Mouse (Mus musculus): ENCODE data around the gene Fasn.
A peak's percentile ranks its signal among the peaks of the same experiment; 100 is the strongest.
"Not testable (repeated sequence)": the region's sequence is repeated elsewhere in the genome, so short reads cannot be mapped to it uniquely, and the experiment has no call there.

Gene Fasn

GRCm38 (mm10) chr11:120798244-120798643 is 26.1 kb downstream of the Fasn start:
- peak; percentile 23 for DNase-seq (ENCODE audit: low spot score)

- no peak for DNase-seq (ENCODE audit: low spot score)
Observed at GRCm38 (mm10) chr11:120796614-120796946, 27.8 kb downstream of the Fasn start.

- DNase-seq (ENCODE audit: low spot score), result peak; percentile 96
Observed at GRCm38 (mm10) chr11:120795756-120796613, 28.4 kb downstream of the Fasn start, which contains the start of gene Dus1l. Dus1l (minus strand) TSS chr11:120796403.

DNA sequence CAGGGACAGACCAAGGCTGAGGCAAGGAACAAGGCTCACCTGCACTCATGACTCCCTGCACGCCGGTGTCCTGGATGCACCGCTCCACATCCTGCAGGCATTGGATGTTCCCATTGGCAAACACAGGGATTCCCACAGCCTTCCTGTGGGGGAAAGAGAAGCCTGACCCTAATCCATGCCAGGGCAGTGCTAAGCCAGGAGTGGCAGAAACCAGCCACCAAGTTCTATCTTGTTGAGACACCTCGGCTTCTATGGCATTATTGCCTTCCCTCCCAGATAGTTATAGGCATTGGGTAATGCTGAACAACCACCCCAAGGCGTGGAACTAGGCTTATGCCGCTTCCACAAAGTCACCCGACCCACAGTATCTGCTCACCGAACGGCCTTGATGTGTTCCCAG is 31.7 kb downstream of the Fasn start:
- DNase-seq (ENCODE audit: low spot score), result no peak

GRCm38 (mm10) chr11:120789810-120790209 is 34.5 kb downstream of the Fasn start:
- no peak for DNase-seq (ENCODE audit: low spot score)

DNA sequence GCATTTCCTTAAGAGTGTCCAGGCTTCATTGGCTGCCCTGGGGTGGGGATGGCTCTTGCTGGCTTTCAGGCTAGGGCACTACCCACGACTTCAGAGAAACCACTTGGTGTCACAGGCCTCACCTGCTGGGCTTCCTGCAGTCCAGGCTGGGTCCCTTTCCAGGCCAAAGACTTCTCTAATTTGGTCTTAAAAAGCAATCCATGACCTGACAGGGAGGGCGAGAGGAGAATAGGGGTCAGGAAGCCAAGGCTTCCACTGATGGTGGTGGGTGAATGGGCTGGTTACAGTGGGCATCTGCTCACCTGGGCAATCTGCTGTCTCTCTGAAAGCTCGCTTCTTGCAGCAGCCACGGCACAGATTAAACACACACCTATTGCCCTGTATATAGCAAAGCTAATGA is 35.0 kb downstream of the Fasn start:
- no peak for DNase-seq (ENCODE audit: low spot score)

GRCm38 (mm10) chr11:120788460-120788859 is 35.9 kb downstream of the Fasn start:
- DNase-seq (ENCODE audit: low spot score), result not testable (repeated sequence)

GRCm38 (mm10) chr11:120785145-120785544 is 39.2 kb downstream of the Fasn start:
- DNase-seq (ENCODE audit: low spot score), result no peak

DNA sequence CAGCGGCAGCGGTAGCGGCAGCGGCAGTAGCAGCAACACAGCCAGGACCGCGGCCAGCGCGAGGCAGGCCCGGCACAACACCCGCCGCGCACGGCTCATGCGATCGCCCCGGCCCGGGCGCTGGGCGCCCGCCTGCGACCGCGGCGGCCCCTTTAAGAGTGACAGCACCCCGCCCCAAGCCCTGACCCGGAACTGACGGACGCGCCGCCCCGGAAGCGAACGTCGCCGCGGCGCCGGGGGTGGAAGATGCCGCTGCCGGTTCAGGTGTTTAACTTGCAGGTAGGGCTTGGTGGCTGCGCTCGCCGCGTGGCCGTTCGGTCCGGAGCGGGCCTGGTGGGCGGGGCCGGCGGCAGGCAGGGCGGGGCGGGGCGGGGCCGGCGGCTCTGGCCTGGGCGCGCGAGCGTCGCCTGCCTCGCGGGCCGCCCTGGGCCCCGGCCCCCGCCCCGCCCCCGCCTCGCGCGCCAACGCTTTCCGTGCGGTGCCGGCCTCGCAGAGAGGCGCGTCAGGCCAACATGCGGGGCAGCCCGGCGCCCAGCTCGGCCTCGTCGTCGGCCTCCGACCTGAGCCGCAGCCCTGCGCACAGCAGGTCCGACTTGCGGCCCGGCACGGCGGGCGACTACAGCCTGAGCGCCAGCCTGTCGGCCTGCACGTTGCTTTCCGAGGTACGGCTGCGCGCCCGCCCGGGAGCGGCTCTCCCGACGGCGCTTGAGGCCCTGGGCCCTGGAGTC is 40.1 kb downstream of the Fasn start, which contains the start of the genes Rfng and Gps1:
Rfng (minus strand) TSS at position 144 of the 728 bp plus-strand sequence.
Gps1 (plus strand) TSS at position 209 of the 728 bp plus-strand sequence.
- DNase-seq (ENCODE audit: low spot score), result peak; percentile 84

DNA sequence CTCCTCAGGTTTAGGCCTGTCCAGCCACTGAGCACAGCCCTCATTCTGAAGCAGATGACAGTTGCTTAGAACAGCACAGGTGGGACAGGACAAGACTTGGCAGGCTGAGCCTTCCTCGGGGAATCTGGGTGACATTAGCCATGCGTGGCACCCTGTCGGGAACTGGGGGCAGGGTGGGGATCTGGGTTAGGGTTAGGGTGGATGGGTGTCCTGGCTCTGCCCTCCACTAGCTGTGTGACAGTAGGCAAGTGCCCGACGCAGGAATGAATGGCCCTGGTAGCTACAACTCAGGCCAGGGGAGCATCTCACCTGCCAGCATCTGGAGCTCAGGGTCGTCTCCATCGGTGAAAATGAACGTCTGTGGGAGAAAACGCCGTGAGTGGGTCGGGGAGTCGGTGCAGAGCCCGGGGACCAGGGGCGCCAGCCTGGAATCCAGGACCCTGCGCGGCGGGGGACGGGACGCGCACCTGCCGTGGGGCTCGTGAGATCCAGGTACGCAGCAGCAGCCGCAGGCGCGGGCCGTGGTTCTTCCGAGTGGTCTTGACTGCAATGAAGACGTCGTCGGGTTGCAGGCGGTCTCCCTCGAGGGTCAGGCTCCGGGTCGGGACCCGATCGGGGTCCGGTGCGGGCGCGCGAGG is 40.8 kb downstream of the Fasn start:
- no peak for DNase-seq (ENCODE audit: low spot score)

GRCm38 (mm10) chr11:120781361-120781760 is 43.0 kb downstream of the Fasn start:
- DNase-seq (ENCODE audit: low spot score), result not testable (repeated sequence)

- DNase-seq (ENCODE audit: low spot score), result no peak
Observed at GRCm38 (mm10) chr11:120779876-120780275, 44.5 kb downstream of the Fasn start.

GRCm38 (mm10) chr11:120777123-120777522 is 47.2 kb downstream of the Fasn start:
- DNase-seq (ENCODE audit: low spot score), result no peak

- DNase-seq (ENCODE audit: low spot score), result peak; percentile 94
Observed at GRCm38 (mm10) chr11:120775774-120776469, 48.4 kb downstream of the Fasn start.

DNA sequence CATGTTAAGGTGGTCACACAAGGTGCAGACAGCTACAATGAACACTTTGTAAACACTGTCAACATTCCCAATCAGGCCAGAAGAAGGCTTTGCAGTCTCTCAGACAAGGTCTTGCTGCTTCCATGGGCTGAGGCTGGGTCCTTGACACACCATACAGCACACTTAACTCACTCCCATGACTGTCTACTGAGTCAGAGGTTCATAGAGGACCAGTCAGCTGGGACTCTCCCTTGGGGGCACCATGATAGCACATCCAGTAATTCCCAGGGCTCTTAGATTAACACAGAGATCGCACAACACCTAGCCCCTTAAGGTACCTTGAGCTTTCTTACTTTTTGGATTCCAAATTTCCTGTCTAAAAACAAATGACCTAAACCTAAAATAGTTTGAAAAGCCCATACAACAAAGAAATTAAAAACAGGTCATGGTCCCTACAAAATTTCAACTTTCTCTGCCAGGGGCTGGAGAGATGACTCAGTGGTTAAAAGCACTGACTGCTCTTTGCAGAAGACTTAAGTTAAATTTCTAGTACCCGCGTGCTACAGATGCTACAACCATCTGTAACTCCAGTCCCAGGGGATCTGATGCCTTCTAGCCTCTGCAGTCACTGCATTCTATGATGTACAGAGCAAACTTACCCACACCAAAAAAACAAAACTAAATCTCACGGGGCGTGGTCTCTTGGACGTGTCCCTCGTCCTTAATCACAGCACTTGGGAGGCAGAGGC is 50.7 kb downstream of the Fasn start:
- no peak for DNase-seq (ENCODE audit: low spot score)

DNA sequence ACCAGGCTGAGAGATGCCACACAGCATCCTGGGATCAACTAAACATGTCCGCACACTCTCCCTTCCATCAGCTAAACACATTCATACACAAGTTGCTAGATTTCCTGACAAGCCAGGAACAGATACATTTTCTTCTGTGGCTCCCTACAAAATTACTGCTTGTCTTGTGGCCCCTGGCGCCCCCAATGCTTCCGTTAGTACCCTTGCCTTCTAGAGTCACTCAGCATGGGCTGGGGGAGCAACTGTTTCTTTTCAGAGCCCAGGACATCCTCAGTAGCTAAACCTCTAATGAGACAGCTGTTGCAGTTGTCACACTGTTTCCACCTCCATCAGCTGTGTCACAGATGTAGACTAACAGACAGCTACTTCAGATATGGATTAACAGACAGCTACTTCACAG is 51.6 kb downstream of the Fasn start:
- no peak for DNase-seq (ENCODE audit: low spot score)

- DNase-seq (ENCODE audit: low spot score), result peak; percentile 34
Observed at GRCm38 (mm10) chr11:120768206-120768605, 56.1 kb downstream of the Fasn start.

GRCm38 (mm10) chr11:120767023-120767422 is 57.3 kb downstream of the Fasn start:
- not testable (repeated sequence) for DNase-seq (ENCODE audit: low spot score)

GRCm38 (mm10) chr11:120763121-120763999 is 61.0 kb downstream of the Fasn start:
- DNase-seq (ENCODE audit: low spot score), result not testable (repeated sequence)

DNA sequence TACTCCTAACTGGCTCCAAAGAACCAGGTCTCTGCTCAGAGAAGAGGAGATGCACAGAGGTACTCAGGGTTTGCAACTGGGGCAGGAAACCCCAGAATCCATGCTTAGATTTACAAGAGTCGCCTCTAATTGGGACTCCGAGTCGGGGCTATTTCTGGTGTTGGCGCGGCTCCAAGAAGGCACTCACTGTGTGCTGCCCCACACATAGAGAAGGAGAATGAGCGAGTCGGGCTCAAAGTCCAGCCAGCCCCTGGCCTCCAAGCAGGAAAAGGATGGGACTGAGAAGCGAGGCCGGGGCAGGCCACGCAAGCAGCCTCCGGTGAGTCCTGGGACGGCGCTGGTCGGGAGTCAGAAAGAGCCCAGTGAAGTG is 61.7 kb downstream of the Fasn start, which contains the start of gene Hmga1b:
Hmga1b (plus strand) TSS at position 123 of the 370 bp plus-strand sequence.
- not testable (repeated sequence) for DNase-seq (ENCODE audit: low spot score)
